Mouse (Mus musculus) erythroblast, embryonic 14.5 days (primary cell): ENCODE data around the gene Sccpdh.

Experiments
- GATA1 ChIP-seq: IDR thresholded peaks from 2 replicates; pipeline ENCODE4 v1.6.1; 2012; ENCODE audit warnings: low read length, inconsistent platforms, mixed read lengths
- TAL1 ChIP-seq: IDR thresholded peaks from 3 replicates; pipeline ENCODE4 v1.6.1; 2012; ENCODE audit warnings: low read length, inconsistent platforms, mixed read lengths

- TF ChIP-seq GATA1 (no peak), TAL1 (no peak)
These were observed 4.9 kb upstream of the Sccpdh start for GRCm38 (mm10) chr1:179663065-179663464.
